Mouse (Mus musculus): ENCODE data around the gene Adgra1.

Gene Adgra1

GRCm38 (mm10) chr7:139908176-139908575 is 74.2 kb downstream of the Adgra1 start:
- in situ Hi-C loops (cut with MboI) = no loop called here

- in situ Hi-C loops (cut with MboI) = no loop called here
Observed at GRCm38 (mm10) chr7:139909469-139909868, 75.5 kb downstream of the Adgra1 start.

GRCm38 (mm10) chr7:139910204-139910835 is 76.3 kb downstream of the Adgra1 start:
- in situ Hi-C loops (cut with MboI) = no loop called here

DNA sequence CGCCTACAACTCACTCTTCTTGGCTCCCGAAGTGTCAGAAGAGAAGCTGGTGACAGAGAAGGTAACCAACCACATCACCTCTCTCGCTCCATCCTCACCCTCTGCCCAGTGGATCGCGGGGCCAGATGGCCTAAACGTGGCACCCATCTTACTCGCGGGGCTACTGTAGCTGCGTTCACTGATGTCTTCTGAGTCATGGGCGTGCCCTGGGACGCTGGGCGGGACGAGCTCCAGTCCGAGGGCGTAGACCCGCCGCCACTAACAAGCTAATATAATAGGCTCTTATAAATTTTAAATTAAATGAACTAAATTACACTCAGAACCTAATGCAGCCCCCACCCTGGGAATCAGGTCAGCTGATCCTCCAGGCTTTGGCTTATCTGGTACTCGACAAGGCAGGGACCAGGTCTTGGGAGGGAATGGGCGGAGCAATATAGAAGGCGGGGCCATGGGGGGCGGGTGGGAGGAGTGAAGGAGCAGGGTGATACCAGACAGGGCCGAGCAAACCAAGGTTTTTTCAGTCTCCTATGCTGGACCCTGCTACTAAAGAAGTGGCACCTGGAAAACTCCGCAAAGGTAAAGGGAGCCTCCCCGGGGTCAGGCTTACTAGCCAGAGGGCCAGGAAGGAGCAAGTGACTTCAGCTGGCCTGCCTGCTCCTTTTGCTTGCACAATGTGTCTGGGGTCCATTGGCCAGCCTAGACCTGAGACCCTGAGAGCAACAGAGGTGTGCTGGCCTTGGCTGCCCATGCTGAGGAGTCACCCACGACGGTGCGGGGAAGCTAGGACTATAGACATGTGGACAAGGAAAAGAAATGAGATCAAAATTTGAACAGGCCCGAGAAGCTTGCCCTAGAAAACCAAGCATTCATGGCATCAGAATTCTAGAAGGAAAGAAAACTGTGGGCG is 80.4 kb downstream of the Adgra1 start:
- in situ Hi-C loops (cut with MboI) = no loop called here

GRCm38 (mm10) chr7:139915646-139916257 is 81.8 kb downstream of the Adgra1 start:
- in situ Hi-C loops (cut with MboI) = no loop called here

DNA sequence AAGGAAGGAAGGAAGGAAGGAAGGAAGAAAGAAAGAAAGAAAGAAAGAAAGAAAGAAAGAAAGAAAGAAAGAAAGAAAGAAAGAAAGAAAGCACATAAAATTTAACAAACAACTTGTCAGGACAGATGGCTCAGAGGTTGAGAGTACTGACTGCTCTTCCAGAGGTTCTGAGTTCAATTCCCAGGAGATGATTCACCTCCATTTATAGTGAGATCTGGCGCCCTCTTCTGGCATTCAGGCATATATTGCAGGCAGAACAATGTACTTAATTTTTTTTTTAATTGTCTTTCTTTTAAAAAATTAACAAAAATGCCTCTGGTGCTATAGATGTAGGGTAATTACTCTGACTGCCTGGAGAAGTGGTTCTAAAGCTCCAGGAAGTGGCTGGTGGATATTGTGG is 82.4 kb downstream of the Adgra1 start:
- in situ Hi-C loops (cut with MboI) = no loop called here

DNA sequence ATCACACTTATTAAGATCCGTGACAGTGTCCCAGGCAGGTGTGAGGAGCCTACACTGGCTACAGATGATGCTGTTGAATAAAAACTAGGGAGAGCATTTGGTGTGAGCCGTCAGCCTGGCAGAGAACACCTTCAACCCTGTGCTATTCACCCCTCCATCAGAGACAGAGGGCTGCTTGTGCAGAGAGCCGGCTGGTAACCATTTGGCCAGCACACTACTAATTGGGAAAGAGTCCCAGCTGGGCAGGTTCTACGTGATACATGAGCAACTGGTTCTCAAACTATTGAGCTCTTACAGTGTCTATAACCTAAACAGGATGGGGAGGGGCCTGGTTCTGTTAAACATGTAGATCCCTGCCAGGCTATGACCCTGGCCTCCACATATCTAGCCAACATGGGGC is 84.3 kb downstream of the Adgra1 start:
- in situ Hi-C loops (cut with MboI) = no loop called here
